Mouse (Mus musculus): ENCODE measurements around the gene Slc40a1.

Slc40a1 gene

GRCm38 (mm10) chr1:45926393-45926763 lies at the start of gene Slc40a1:
Gene Slc40a1, minus strand, starts transcription at chr1:45926523.
- in situ Hi-C loops (cut with MboI), result no loop called here

GRCm38 (mm10) chr1:45971314-45971713 lies 45.0 kb upstream of the Slc40a1 start:
- in situ Hi-C loops (cut with MboI), result no loop called here

- in situ Hi-C loops (cut with MboI), result no loop called here
These were observed 22.7 kb upstream of the Slc40a1 start for GRCm38 (mm10) chr1:45948988-45949387.

- in situ Hi-C loops (cut with MboI), result no loop called here
These were observed 21.5 kb upstream of the Slc40a1 start for GRCm38 (mm10) chr1:45947843-45948242.

- in situ Hi-C loops (cut with MboI), result no loop called here
These were observed 4.8 kb upstream of the Slc40a1 start for GRCm38 (mm10) chr1:45931127-45931526.

- in situ Hi-C loops (cut with MboI), result no loop called here
These were observed 588 bp upstream of the Slc40a1 start for GRCm38 (mm10) chr1:45926911-45927310.

GRCm38 (mm10) chr1:45925500-45926392 lies 577 bp downstream of the Slc40a1 start:
- in situ Hi-C loops (cut with MboI), result no loop called here

GRCm38 (mm10) chr1:45925131-45925499 lies 1.2 kb downstream of the Slc40a1 start:
- in situ Hi-C loops (cut with MboI), result no loop called here

GRCm38 (mm10) chr1:45924516-45924915 lies 1.8 kb downstream of the Slc40a1 start:
- in situ Hi-C loops (cut with MboI), result no loop called here

GRCm38 (mm10) chr1:45923306-45923705 lies 3.0 kb downstream of the Slc40a1 start:
- in situ Hi-C loops (cut with MboI), result no loop called here

- in situ Hi-C loops (cut with MboI), result no loop called here
These were observed 5.6 kb downstream of the Slc40a1 start for GRCm38 (mm10) chr1:45920703-45921102.

- in situ Hi-C loops (cut with MboI), result no loop called here
These were observed 6.6 kb downstream of the Slc40a1 start for GRCm38 (mm10) chr1:45919752-45920151.

- in situ Hi-C loops (cut with MboI), result no loop called here
These were observed 9.1 kb downstream of the Slc40a1 start for GRCm38 (mm10) chr1:45917136-45917803.

- in situ Hi-C loops (cut with MboI), result no loop called here
These were observed 10.1 kb downstream of the Slc40a1 start for GRCm38 (mm10) chr1:45916174-45916573.

- in situ Hi-C loops (cut with MboI), result no loop called here
These were observed 12.1 kb downstream of the Slc40a1 start for GRCm38 (mm10) chr1:45914236-45914635.

GRCm38 (mm10) chr1:45905107-45905821 lies 21.1 kb downstream of the Slc40a1 start:
- in situ Hi-C loops (cut with MboI), result no loop called here

- in situ Hi-C loops (cut with MboI), result no loop called here
These were observed 22.2 kb downstream of the Slc40a1 start for GRCm38 (mm10) chr1:45904161-45904560.

GRCm38 (mm10) chr1:45898044-45898443 lies 28.3 kb downstream of the Slc40a1 start:
- in situ Hi-C loops (cut with MboI), result no loop called here

- in situ Hi-C loops (cut with MboI), result no loop called here
These were observed 32.0 kb downstream of the Slc40a1 start for GRCm38 (mm10) chr1:45894168-45894912.

GRCm38 (mm10) chr1:45891986-45892385 lies 34.3 kb downstream of the Slc40a1 start:
- in situ Hi-C loops (cut with MboI), result no loop called here

GRCm38 (mm10) chr1:45890173-45890572 lies 36.1 kb downstream of the Slc40a1 start, which contains the start of gene Gm5269:
Gene Gm5269, minus strand, starts transcription at chr1:45890273.
- in situ Hi-C loops (cut with MboI), result no loop called here

- in situ Hi-C loops (cut with MboI), result no loop called here
These were observed 39.5 kb downstream of the Slc40a1 start for GRCm38 (mm10) chr1:45886800-45887199.
